ENCODE assay signal across 8 mouse cellular contexts in genomic region chr9:97111506-97111905, GRCm38 (mm10). TPM values are rescaled to one million over a fixed set of nuclear protein-coding genes. Genes with fewer than 3 reads are reported as not detected.
A peak's percentile ranks its signal among the peaks of the same experiment; 100 is the strongest.
DNase-seq lines count a peak whose midpoint lies in the region; ATAC-seq and TF ChIP-seq lines count a peak whose summit lies in the region.

No protein-coding gene starts in this region.

- peaks cover 32% of the 10 kb centered on the region for H3K4me1 ChIP-seq in erythroblast, embryonic 14.5 days (ENCODE audit: control insufficient read depth)
- H3K4me1 ChIP-seq in MEL (ENCODE audit: control insufficient read depth in 1 of 2, insufficient read depth in 2 of 2, low read length in 2 of 2), result peaks cover 3 to 6% of the 10 kb centered on the region in 2 experiments; a peak in 3 of 4 replicates
- H3K4me1 ChIP-seq in hindbrain, embryonic 14.5 days (replicated peaks; ENCODE audit: control insufficient read depth, insufficient read depth, low read length), result peaks cover 13% of the 10 kb centered on the region
- H3K4me1 ChIP-seq in liver, embryonic 15.5 days (replicated peaks), result peaks cover 25% of the 10 kb centered on the region

- no peaks in the 10 kb centered on the region; the same call in 1 of the 2 replicates for H3K9me3 ChIP-seq in erythroblast, embryonic 14.5 days (ENCODE audit: control insufficient read depth, low read length)
- H3K9me3 ChIP-seq in MEL (replicated peaks; ENCODE audit: insufficient read depth, low read length), result no peaks in the 10 kb centered on the region
- H3K9me3 ChIP-seq in hindbrain, embryonic 14.5 days (ENCODE audit: control insufficient read depth, low read length), result no peaks in the 10 kb centered on the region
- H3K9me3 ChIP-seq in liver, embryonic 15.5 days (replicated peaks), result 0 out of 2 replicates have a peak, but pooled peaks cover 2% of the 10 kb centered on the region

- DNase-seq in MEL (ENCODE audit: low read depth, low spot score), result no peak
- peak; percentile 28 for DNase-seq in hindbrain, embryonic 14.5 days (ENCODE audit: low spot score)
- DNase-seq in urinary bladder, postnatal 10 days (ENCODE audit: low spot score), result no peak
- no peak for DNase-seq in adrenal gland, adult 18-20 months (ENCODE audit: low spot score in 2 of 2)
- DNase-seq in frontal cortex, postnatal 36 days (ENCODE audit: low spot score in 2 of 2), result no peak

- peak overlapping the region; percentile 97 for H3K4me3 ChIP-seq in erythroblast, embryonic 14.5 days (replicated peaks)
- peak overlapping the region; percentile 82 to 84 for H3K4me3 ChIP-seq in MEL (ENCODE audit: control insufficient read depth in 1 of 2, insufficient read depth in 1 of 2, low read depth in 2 of 2, low read length in 2 of 2)
- peak overlapping the region; percentile 82 for H3K4me3 ChIP-seq in hindbrain, embryonic 14.5 days (replicated peaks; ENCODE audit: low read length)
- H3K4me3 ChIP-seq in liver, embryonic 15.5 days (replicated peaks), result peak overlapping the region; percentile 85

- peaks cover 1% of the 10 kb centered on the region; the same call in 1 of the 2 replicates for H3K27me3 ChIP-seq in erythroblast, embryonic 14.5 days (ENCODE audit: control insufficient read depth)
- H3K27me3 ChIP-seq in MEL (ENCODE audit: control insufficient read depth in 1 of 2, insufficient read depth in 2 of 2, low read length in 2 of 2), result no peaks in the 10 kb centered on the region
- H3K27me3 ChIP-seq in hindbrain, embryonic 14.5 days (ENCODE audit: control insufficient read depth, insufficient read depth, low read length), result no peaks in the 10 kb centered on the region
- peaks cover 60% of the 10 kb centered on the region for H3K27me3 ChIP-seq in liver, embryonic 15.5 days

- no peak for ATAC-seq in erythroblast, adult 5-6 weeks (replicated peaks; ENCODE audit: low FRiP score, poor library complexity, severe bottlenecking)
- no peak for ATAC-seq in hindbrain, embryonic 14.5 days (ENCODE audit: low FRiP score)
- no peak for ATAC-seq in liver, embryonic 15.5 days (ENCODE audit: insufficient read depth)

- WGBS in hindbrain, embryonic 14.5 days, result 9% methylated on average over 6 of the region's 6 CpGs
- WGBS in liver, embryonic 15.5 days (ENCODE audit: insufficient replicate concordance), result 14% methylated on average over 6 of the region's 6 CpGs

- peaks cover 26% of the 10 kb centered on the region for H3K79me2 ChIP-seq in MEL (ENCODE audit: control insufficient read depth, insufficient read depth, low read length, poor library complexity)

- no peaks in the 10 kb centered on the region for H3K36me3 ChIP-seq in erythroblast, embryonic 14.5 days (ENCODE audit: control insufficient read depth)
- peaks cover 0 to 16% of the 10 kb centered on the region in 2 experiments; a peak in 2 of 4 replicates for H3K36me3 ChIP-seq in MEL (ENCODE audit: control insufficient read depth in 1 of 2, insufficient read depth in 2 of 2, low read length in 2 of 2)
- no peaks in the 10 kb centered on the region for H3K36me3 ChIP-seq in hindbrain, embryonic 14.5 days (replicated peaks; ENCODE audit: control insufficient read depth, insufficient read depth)
- H3K36me3 ChIP-seq in liver, embryonic 15.5 days (replicated peaks), result no peaks in the 10 kb centered on the region

- no peak for TF ChIP-seq CTCF in MEL (IDR thresholded peaks at IDR 0.05 in 2 of 3, conservative IDR thresholded peaks at IDR 0.05 in 1 of 3; ENCODE audit: control insufficient read depth in 1 of 3, insufficient read depth in 1 of 3, low read depth in 2 of 3, low read length in 3 of 3, poor library complexity in 1 of 3, severe bottlenecking in 1 of 3)

- TF ChIP-seq POLR2A in MEL (IDR thresholded peaks at IDR 0.05; ENCODE audit: control insufficient read depth in 1 of 2, insufficient read depth in 1 of 2, low read depth in 1 of 2, low read length in 2 of 2, poor library complexity in 1 of 2), result no peak

- no peak for TF ChIP-seq RAD21 in MEL (IDR thresholded peaks at IDR 0.05; ENCODE audit: low read depth, low read length)

- H3K9ac ChIP-seq in MEL (ENCODE audit: control insufficient read depth, low read depth, low read length, poor library complexity, severe bottlenecking), result peak overlapping the region; percentile 77
- H3K9ac ChIP-seq in hindbrain, embryonic 14.5 days, result peak overlapping the region; percentile 56
- peak overlapping the region; percentile 73; the same call in 1 of the 2 replicates for H3K9ac ChIP-seq in liver, embryonic 15.5 days

- TF ChIP-seq EP300 in MEL (IDR thresholded peaks at IDR 0.05; ENCODE audit: low read depth in 1 of 2, low read length in 2 of 2), result no peak

- H3K27ac ChIP-seq in MEL (ENCODE audit: control insufficient read depth, low read depth, low read length), result peak overlapping the region; percentile 61
- H3K27ac ChIP-seq in hindbrain, embryonic 14.5 days, result peak overlapping the region; percentile 88
- H3K27ac ChIP-seq in liver, embryonic 15.5 days (replicated peaks), result peak overlapping the region; percentile 83; the same call in 1 of the 2 replicates

- peak overlapping the region; percentile 61 for H3K4me2 ChIP-seq in hindbrain, embryonic 14.5 days (replicated peaks)
- H3K4me2 ChIP-seq in liver, embryonic 15.5 days, result peak overlapping the region; percentile 88

TF ChIP-seq in MEL, 35 proteins besides CTCF, POLR2A, EP300 and RAD21:
- TF ChIP-seq SMC3 (IDR thresholded peaks at IDR 0.05; ENCODE audit: low read depth, low read length), result no peak
- no peak for TF ChIP-seq ELF1 (IDR thresholded peaks at IDR 0.05; ENCODE audit: low read depth, low read length)
- TF ChIP-seq UBTF (IDR thresholded peaks at IDR 0.05; ENCODE audit: borderline replicate concordance, insufficient read depth, low read depth, low read length), result no peak
- no peak for TF ChIP-seq NRF1 (IDR thresholded peaks at IDR 0.05; ENCODE audit: insufficient read depth, low read depth, low read length, poor library complexity, severe bottlenecking)
- no peak for TF ChIP-seq USF2 (IDR thresholded peaks at IDR 0.05; ENCODE audit: borderline replicate concordance in 1 of 2, insufficient read depth in 1 of 2, low read depth in 1 of 2, low read length in 2 of 2)
- TF ChIP-seq JUND (IDR thresholded peaks at IDR 0.05; ENCODE audit: low read depth, low read length), result no peak
- TF ChIP-seq E2F4 (IDR thresholded peaks at IDR 0.05; ENCODE audit: borderline replicate concordance, low read depth, low read length), result no peak
- no peak for TF ChIP-seq GABPA (IDR thresholded peaks at IDR 0.05; ENCODE audit: low read depth, low read length)
- no peak; the same call in 1 of the 2 replicates for TF ChIP-seq ZNF384 (IDR thresholded peaks at IDR 0.05; ENCODE audit: low read depth, low read length)
- TF ChIP-seq MXI1 (IDR thresholded peaks at IDR 0.05; ENCODE audit: low read depth, low read length), result no peak
- no peak for TF ChIP-seq POLR2AphosphoS2 (IDR thresholded peaks at IDR 0.05; ENCODE audit: low read length)

RNA-seq across cellular contexts. Expression of gene Slc25a36, which starts 0.5 kb away (rescaled TPM):
- polyA plus RNA-seq in erythroblast, embryonic 14.5 days (2012), result 0.11 and 0.16 TPM in 2 replicates
- total RNA-seq in erythroblast, adult 5-6 weeks (2015; ENCODE audit: low replicate concordance), result 22.8 and 30.0 TPM in 2 replicates
- 18.1 and 25.8 TPM in 2 replicates for total RNA-seq in erythroblast, adult 5-6 weeks (2017; ENCODE audit: low replicate concordance)
- total RNA-seq in MEL (2012; rRNA removed), result 12.9 and 13.0 TPM in 2 replicates
- 10 to 100 TPM in 1 of 2 experiments, not detected in 1; 11.9 TPM for polyA plus RNA-seq in MEL (2012; ENCODE audit: insufficient read depth in 1 of 2, insufficient read length in 2 of 2, low read depth in 1 of 2, low replicate concordance in 2 of 2, missing spikeins in 1 of 2)
- polyA plus RNA-seq in hindbrain, embryonic 14.5 days (2014; fragmentation: Nextera tagmentation; extraction: Ambion mirVana), result 95.4 and 99.2 TPM in 2 replicates
- polyA plus RNA-seq in liver, embryonic 15.5 days (2015; fragmentation: Nextera tagmentation; extraction: Ambion mirVana), result 7.6 and 8.4 TPM in 2 replicates
- total RNA-seq in adrenal gland, adult 18-20 months (2021), result 10 to 100 TPM; 61.0 to 63.9 TPM
